Mouse (Mus musculus) ES-Bruce4 (cell line): ENCODE results near the gene Slc17a2.
"Not testable (repeated sequence)": the region's sequence is repeated elsewhere in the genome, so short reads cannot be mapped to it uniquely, and the experiment has no call there.

ENCODE experiments used
- CTCF ChIP-seq: IDR thresholded peaks from one replicate; pipeline ENCODE4 v1.8.1; 2011; ENCODE audit warnings: low read depth, low read length
- POLR2A ChIP-seq: IDR thresholded peaks from one replicate; pipeline ENCODE4 v1.8.1; 2011; ENCODE audit warnings: low read length; ENCODE audit not compliant: insufficient read depth

- not testable (repeated sequence) for TF ChIP-seq POLR2A, CTCF
Measured at GRCm38 (mm10) chr13:23769613-23770012, 37.2 kb upstream of the Slc17a2 start, which contains the start of gene Trim38.
